Mouse (Mus musculus) thymus, adult 2 months (tissue): ENCODE data around the gene Prr29.

Experiments
- CTCF ChIP-seq: fragments of 200-500 bp; IDR thresholded peaks from 2 replicates; pipeline ENCODE4 v1.5.1; 2012; ENCODE audit warnings: mild to moderate bottlenecking, control low read depth, low read length, moderate library complexity, borderline replicate concordance; ENCODE audit not compliant: control insufficient read depth, poor library complexity, insufficient read depth; ENCODE audit errors: extremely low read depth
- POLR2A ChIP-seq: fragments of 200-500 bp; IDR thresholded peaks from 2 replicates; pipeline ENCODE4 v1.6.1; 2012; ENCODE audit warnings: mild to moderate bottlenecking, low read length, control low read depth, moderate library complexity; ENCODE audit not compliant: control insufficient read depth, poor library complexity, insufficient read depth; ENCODE audit errors: extremely low read depth

DNA sequence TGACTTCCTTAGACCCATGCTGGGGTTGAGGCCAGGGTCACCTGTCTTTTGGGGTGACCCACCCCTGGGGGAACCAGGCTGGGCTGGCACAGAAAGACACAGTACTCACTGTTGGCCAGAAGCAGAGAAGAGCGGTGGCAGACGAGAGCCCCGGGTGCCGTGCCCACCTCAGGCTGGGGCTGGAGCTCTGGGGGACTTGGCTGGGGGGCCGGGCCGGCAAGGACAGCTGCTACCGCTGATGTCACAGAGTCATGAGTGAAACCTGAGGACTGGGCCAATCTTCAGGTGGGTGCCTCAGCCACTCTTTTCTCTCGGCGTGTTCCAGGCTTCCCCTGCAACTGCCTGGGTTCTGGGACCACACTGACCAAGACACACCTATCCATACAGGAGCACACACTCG, at the start of gene Prr29:
- TF ChIP-seq CTCF, result no peak
- TF ChIP-seq POLR2A, result no peak
